Mouse (Mus musculus) gastrocnemius, adult 8-10 months (tissue): ENCODE data around the gene H2al1h. TPM values are rescaled to one million over a fixed set of nuclear protein-coding genes. Genes with fewer than 3 reads are reported as not detected.
"Not testable (repeated sequence)": the region's sequence is repeated elsewhere in the genome, so short reads cannot be mapped to it uniquely, and the experiment has no call there.

Experiments used
- DNase-seq, 2 experiments: peaks; one replicate each; pipeline ENCODE4 v3.0.0; 2022; ENCODE audit warnings: low spot score in 2 of 2
- total RNA-seq, 4 experiments: library from RNA; stranded (reverse); gene quantifications; 2 replicates each; pipeline ENCODE4 v1.2.4; 2022

The H2al1h gene
- total RNA-seq, result not detected

DNA sequence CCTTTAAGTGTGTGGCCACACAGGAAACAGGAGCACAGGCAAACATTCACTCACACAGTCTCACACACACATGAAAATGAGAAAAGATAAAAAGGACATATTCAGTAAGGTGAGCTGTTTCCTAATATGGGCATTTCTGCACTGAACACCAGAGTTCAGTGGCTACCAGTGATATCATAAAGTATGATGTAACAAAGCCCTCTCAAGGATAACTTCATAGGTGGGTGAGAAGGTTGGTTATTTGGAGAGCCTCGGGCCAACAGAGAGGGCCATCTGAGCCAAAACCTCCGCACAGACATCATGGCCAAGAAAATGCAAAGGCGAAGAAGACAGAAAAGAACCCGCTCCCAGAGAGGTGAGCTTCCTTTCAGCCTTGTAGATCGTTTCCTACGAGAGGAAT lies at the start of gene H2al1h:
Gene H2al1h, plus strand, starts transcription at position 301 of the 400 bp plus-strand sequence.
- DNase-seq, result not testable (repeated sequence)

DNA sequence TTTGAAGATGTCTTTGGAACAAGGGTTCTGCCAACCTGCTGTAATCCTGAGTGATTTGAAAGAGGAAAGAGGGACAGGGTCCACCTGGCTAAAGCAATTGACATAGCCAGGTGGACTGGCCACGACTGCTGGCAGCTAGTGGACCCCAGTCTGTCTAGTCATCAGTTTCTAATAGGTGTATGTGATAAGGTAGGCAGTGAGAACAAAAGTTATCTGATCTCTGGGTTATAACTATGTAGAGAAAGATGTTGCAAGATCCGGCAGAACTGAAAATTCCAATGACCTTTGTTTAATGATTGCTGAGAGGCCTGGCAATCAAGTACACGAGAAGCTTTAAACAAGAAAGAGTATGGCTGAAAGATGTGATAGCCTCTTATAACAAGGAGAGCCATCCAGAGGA lies 48.1 kb upstream of the H2al1h start:
- no peak for DNase-seq

DNA sequence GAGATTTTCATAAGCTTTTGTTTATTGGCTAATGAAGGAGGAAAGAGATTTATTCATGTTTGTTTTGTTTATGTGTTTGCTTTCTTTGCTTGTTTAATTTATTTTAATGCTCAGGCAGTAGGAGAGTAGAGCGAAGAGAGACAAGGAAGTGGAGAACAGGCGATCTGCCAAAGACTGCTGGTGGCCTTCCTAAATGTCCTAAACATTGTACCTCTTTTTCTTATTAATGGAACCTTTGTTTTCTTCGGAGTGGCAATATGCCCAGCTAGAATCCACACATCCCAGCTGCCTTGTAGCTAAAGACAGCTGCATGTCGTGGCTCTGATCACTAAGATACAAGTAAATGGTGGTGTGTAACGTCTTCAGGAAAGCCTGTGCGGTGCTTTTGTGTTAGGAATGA lies 44.2 kb upstream of the H2al1h start:
- no peak for DNase-seq

DNA sequence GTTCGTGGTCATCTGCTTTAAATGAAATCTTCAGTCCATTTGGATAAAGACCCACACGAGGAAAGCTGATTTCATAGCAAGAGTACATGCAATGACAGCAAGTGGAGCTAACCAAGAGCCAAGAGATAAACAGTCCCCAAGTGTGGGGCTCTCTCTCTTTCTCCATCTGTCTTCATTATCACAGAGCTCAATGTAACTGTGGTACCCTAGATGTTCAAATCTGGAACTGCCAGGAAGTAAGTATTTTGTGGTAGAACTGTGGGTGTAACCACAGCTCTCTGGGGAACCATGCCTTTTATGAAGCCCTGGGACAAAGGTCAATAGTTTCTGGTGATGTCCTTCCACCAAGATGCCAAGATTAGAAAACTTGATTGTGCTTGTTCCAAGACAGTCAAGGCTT lies 40.6 kb upstream of the H2al1h start:
- DNase-seq, result no peak

DNA sequence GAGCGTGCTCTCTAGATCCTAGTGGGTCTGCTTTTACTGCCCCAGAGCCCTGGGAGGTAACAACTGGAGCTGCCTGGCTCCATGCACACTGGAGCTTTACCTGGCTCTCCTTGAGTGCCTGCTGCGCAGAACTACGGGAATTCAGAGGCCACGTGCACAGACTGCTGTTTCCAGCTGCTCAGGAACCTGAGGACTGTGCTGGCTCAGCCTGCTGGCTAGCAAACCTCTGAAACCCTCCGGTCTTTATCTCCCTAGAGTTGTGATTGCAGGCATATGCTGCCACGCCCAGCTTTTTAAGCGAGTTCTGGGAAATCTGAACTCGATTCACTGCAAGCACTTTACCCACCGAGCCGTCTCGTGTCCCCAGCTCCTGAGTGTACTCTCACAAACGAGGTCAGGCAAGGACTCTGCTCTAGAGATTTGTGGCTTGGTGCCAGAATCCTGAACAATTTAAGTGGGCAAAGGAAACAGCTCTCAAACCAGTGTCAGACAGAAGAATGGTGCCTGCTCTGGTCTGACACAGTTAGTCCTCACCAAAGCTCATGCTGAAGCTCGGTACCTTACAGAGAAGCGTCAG lies 32.9 kb upstream of the H2al1h start:
- no peak for DNase-seq

DNA sequence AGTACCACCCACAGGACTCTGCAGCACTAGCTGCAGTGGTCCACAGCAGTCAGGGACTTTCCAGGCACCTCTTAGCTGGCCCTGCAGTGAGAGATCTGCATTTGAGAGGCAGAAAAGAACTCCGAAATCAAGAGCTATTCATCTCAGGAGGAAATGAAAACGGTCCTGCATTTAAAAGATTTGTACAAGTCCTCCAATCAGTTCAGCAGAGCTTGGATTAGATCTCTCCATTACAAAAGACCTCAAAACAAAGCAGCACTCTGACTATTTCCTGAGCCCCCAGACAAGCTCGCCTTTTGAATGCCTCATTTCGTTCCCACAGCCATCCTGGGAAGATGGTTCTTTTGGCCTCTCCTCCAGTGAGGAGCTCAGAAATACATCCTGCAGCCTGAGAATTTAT lies 32.0 kb upstream of the H2al1h start:
- DNase-seq, result no peak

- not testable (repeated sequence) for DNase-seq
Measured at GRCm38 (mm10) chrX:11298957-11299356, 22.3 kb upstream of the H2al1h start, which contains the start of gene H2al1a. Gene H2al1a, plus strand, starts transcription at chrX:11299257.

GRCm38 (mm10) chrX:11302132-11302531 lies 19.2 kb upstream of the H2al1h start, which contains the start of gene H2al1b:
Gene H2al1b, plus strand, starts transcription at chrX:11302432.
- DNase-seq, result not testable (repeated sequence)

DNA sequence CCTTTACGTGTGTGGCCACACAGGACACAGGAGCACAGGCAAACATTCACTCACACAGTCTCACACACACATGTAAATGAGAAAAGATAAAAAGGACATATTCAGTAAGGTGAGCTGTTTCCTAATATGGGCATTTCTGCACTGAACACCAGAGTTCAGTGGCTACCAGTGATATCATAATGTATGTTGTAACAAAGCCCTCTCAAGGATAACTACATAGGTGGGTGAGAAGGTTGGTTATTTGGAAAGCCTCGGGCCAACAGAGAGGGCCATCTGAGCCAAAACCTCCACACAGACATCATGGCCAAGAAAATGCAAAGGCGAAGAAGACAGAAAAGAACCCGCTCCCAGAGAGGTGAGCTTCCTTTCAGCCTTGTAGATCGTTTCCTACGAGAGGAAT lies 15.9 kb upstream of the H2al1h start, which contains the start of gene H2al1c:
Gene H2al1c, plus strand, starts transcription at position 301 of the 400 bp plus-strand sequence.
- DNase-seq, result not testable (repeated sequence)

DNA sequence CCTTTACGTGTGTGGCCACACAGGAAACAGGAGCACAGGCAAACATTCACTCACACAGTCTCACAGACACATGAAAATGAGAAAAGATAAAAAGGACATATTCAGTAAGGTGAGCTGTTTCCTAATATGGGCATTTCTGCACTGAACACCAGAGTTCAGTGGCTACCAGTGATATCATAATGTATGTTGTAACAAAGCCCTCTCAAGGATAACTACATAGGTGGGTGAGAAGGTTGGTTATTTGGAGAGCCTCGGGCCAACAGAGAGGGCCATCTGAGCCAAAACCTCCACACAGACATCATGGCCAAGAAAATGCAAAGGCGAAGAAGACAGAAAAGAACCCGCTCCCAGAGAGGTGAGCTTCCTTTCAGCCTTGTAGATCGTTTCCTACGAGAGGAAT lies 12.8 kb upstream of the H2al1h start, which contains the start of gene H2al1d:
Gene H2al1d, plus strand, starts transcription at position 301 of the 400 bp plus-strand sequence.
- DNase-seq, result not testable (repeated sequence)

- not testable (repeated sequence) for DNase-seq
Measured at GRCm38 (mm10) chrX:11311634-11312033, 9.7 kb upstream of the H2al1h start, which contains the start of gene H2al1e. Gene H2al1e, plus strand, starts transcription at chrX:11311934.

DNA sequence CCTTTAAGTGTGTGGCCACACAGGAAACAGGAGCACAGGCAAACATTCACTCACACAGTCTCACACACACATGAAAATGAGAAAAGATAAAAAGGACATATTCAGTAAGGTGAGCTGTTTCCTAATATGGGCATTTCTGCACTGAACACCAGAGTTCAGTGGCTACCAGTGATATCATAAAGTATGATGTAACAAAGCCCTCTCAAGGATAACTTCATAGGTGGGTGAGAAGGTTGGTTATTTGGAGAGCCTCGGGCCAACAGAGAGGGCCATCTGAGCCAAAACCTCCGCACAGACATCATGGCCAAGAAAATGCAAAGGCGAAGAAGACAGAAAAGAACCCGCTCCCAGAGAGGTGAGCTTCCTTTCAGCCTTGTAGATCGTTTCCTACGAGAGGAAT lies 6.4 kb upstream of the H2al1h start, which contains the start of gene H2al1f:
Gene H2al1f, plus strand, starts transcription at position 301 of the 400 bp plus-strand sequence.
- not testable (repeated sequence) for DNase-seq

GRCm38 (mm10) chrX:11317956-11318355 lies 3.3 kb upstream of the H2al1h start, which contains the start of gene H2al1g:
Gene H2al1g, plus strand, starts transcription at chrX:11318256.
- not testable (repeated sequence) for DNase-seq

GRCm38 (mm10) chrX:11324359-11324758 lies 3.1 kb downstream of the H2al1h start, which contains the start of gene H2al1i:
Gene H2al1i, plus strand, starts transcription at chrX:11324659.
- not testable (repeated sequence) for DNase-seq

DNA sequence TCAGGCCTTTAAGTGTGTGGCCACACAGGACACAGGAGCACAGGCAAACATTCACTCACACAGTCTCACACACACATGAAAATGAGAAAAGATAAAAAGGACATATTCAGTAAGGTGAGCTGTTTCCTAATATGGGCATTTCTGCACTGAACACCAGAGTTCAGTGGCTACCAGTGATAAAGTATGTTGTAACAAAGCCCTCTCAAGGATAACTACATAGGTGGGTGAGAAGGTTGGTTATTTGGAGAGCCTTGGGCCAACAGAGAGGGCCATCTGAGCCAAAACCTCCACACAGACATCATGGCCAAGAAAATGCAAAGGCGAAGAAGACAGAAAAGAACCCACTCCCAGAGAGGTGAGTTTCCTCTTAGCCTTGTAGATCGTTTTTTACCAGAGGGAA lies 6.2 kb downstream of the H2al1h start, which contains the start of gene H2al1j:
Gene H2al1j, plus strand, starts transcription at position 301 of the 400 bp plus-strand sequence.
- DNase-seq, result not testable (repeated sequence)

DNA sequence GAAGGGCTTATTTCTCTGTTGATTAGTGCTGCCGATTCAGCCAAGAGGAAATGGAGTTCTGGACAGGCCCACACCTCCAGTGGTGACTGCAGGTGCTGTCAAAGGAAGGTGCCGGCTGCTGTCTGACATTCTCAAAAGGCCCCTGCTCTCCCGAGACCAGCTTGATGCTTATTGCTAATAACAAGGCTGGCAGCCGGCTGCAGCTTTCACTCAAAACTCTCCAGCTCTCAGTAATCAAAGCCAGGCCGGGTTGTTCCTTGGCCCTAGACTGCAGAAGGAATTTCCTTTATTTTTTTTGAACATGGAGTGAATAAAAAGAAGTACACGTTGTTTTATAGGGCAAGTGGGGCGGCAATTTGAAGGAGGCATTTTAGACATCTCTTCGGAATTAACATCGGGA lies 24.5 kb downstream of the H2al1h start:
- no peak for DNase-seq

DNA sequence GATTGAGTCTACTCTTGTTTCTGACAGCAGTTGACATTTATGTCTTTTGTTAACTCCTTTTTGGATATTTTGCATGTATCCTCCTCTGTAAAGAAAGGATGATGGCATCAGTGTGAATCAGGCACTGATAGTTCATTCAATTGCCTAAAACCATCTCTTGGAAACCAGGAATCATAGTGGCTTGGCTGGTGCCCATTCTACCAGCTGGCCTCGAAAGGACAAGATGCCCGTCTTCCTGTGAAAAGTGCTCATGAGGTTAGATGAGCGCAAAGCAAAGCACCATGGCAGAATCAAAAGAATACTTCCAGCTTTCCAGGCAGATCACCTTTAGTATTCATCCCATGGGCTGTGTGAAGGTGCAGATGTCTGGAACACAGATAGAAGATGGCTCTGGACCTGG lies 25.5 kb downstream of the H2al1h start:
- no peak for DNase-seq

GRCm38 (mm10) chrX:11360823-11361222 lies 39.5 kb downstream of the H2al1h start:
- DNase-seq, result no peak

DNA sequence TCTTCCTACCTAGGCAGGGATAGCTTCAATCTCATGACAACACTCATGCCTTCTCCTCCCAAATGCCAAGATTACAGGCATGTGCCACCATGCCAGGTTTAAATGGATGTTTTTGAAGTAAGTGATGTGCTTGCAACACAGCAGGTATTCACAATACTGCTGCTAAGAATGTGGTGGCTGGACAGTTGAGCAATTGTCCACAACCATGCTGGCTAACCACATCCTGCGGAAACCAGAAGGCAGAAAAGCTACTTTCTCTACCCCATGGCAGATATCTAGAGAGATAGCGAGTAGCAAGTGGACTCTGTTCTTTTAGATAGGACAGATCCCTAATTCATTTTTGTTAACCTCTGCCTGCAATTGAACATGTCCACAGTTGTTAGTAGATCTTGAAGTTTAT lies 40.0 kb downstream of the H2al1h start:
- DNase-seq, result no peak

GRCm38 (mm10) chrX:11363890-11364289 lies 42.6 kb downstream of the H2al1h start:
- no peak for DNase-seq

DNA sequence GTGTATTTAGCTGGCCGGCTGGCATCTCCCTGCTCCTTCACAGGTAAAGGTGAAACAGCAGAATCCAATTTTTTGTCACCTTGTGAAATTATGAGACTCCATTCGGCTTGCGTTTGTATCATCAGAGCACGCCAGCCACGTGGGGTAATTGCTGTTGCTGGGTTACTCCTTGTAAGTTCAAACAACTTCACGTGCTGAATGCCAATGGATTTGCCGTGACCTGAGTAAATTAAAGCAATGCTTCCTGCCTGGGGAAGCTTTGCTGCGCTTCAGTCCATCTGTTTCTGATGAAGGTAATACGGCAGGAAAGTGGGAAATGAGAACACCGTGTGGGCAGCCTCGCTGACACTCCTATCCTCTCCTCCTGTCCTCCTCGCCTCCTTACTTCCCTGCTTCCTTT lies 43.9 kb downstream of the H2al1h start:
- DNase-seq, result no peak
